Mouse (Mus musculus) gastrocnemius, adult 2 months (tissue): Measurements from ENCODE around the gene Gsdma3. TPM values are rescaled to one million over a fixed set of nuclear protein-coding genes. Genes with fewer than 3 reads are reported as not detected.
"Not testable (repeated sequence)": the region's sequence is repeated elsewhere in the genome, so short reads cannot be mapped to it uniquely, and the experiment has no call there.

Experiments
- DNase-seq: peaks from one replicate; pipeline ENCODE4 v3.0.0; 2022
- H3K27ac ChIP-seq: fragments of 200-600 bp; 2 replicates; pipeline ENCODE4 v1.8.1; 2022; ENCODE audit warnings: mild to moderate bottlenecking
- H3K4me3 ChIP-seq: fragments of 200-600 bp; 2 replicates; pipeline ENCODE4 v1.8.1; 2022; ENCODE audit warnings: mild to moderate bottlenecking, moderate library complexity
- CTCF ChIP-seq: fragments of 200-600 bp; IDR thresholded peaks from 2 replicates; pipeline ENCODE4 v1.8.1; 2022; ENCODE audit warnings: antibody characterized with exemption, mild to moderate bottlenecking, moderate library complexity
- intact Hi-C: fragments of 180-260 bp; cut with DNase I; formaldehyde crosslinking; loops from one replicate; pipeline ENCODE4 v1.15.1; 2025
- total RNA-seq, 2 experiments: library from RNA; stranded (reverse); gene quantifications; 2 replicates each; pipeline ENCODE4 v1.2.3; 2021

The Gsdma3 gene
- total RNA-seq, 2 experiments from 2014 or later: 17.7 to 28.8 TPM

DNA sequence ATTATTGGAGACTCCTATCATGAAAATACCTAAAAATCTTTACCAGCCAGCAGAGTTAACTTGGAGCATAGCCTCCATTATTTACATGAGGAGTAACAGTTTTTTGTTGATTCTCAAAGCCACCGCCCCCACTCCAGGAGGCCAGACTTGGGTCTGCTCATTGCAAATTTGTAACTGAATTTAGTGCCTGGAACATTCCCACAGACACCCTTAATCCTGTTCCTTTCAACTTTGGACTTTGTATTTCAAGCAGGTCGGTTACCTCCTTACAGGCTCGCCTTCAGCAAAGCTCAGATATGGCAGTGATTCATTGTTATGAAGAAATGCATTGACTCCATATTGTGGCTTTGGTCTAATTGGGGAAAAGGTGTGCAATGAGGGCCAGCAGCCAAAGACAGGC lies 18.6 kb downstream of the Gsdma3 start:
- Histone ChIP-seq H3K4me3 (no peak overlapping the region), H3K27ac (no peak overlapping the region)
- TF ChIP-seq CTCF: no peak
- no peak for DNase-seq
- intact Hi-C loops: no loop called here

GRCm38 (mm10) chr11:98645946-98646345 lies 19.8 kb downstream of the Gsdma3 start:
- no peak for DNase-seq
- Histone ChIP-seq H3K27ac (no peak overlapping the region), H3K4me3 (no peak overlapping the region)
- intact Hi-C loops: no loop called here
- no peak for TF ChIP-seq CTCF

DNA sequence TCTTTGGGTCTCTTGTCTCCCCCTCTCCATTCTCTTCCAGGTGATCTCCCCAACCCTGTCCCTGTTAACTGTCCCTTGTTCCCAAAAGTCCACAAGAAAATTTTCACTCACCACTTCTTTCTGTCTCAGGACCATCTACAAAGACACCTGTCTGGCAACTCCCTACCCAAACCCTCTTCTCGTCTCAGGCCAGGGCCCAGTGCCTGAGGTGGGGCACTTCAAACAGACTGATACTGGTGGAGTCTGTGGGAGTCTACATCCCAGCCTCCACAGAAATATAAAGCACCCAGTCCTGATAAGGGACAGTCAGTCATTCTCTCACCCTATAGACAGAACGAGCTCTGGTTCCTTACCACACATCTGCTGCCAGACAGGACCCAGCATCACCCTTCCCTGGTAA lies 20.3 kb downstream of the Gsdma3 start, which contains the start of gene Gsdma2:
Gene Gsdma2 (plus strand): TSS at position 301 of the 400 bp plus-strand sequence.
- intact Hi-C loops: no loop called here
- H3K4me3 ChIP-seq: no peak within 1 kb of the TSS
- no peak for TF ChIP-seq CTCF
- H3K27ac ChIP-seq: no peak within 1 kb of the TSS
- DNase-seq: no peak

DNA sequence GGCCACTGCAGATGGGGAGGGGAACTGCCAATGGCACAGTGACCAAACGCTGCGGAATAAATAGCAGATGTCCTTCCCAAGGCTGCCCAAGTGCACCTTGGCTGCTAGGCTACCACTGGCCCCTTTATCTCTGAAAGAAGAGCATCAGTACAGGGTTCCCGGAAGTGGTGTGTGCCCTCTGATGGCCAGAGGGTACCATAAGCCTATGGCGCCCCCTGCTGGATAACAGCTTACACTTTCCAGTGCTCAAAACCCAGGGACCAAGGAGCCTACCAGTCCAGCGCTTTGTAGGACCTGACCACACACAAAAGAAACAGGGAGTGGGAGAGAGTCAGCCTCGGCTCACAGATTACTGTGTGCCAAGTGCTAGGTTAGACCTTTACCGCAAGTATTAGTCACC lies 28.9 kb downstream of the Gsdma3 start:
- H3K4me3 ChIP-seq, H3K27ac ChIP-seq, intact Hi-C loops: not testable (repeated sequence)
- peak; percentile 59 for DNase-seq
- TF ChIP-seq CTCF: peak; percentile 51

DNA sequence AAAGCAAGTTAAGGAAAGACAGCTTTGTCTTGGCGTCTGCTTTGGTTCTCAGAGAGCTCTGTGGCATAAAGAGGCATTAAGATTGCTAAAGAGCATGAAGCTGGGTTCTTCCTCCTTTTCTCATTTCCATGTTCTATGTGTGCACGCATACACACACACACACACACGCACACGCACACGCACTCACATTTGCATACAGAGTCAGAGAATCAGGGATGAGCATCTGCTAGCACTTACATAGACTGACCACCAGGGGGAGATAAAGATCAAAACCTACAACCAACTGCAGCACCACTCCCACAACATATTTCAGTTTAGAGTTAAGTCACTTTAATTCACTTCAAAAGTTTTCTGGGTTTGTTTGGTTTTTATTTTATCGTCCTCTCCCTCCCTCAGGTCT lies 34.4 kb downstream of the Gsdma3 start:
- TF ChIP-seq CTCF: peak; percentile 80
- DNase-seq: no peak
- Histone ChIP-seq H3K4me3 (no peak overlapping the region), H3K27ac (no peak overlapping the region)
- intact Hi-C loops: no loop called here

GRCm38 (mm10) chr11:98664091-98664490 lies 37.9 kb downstream of the Gsdma3 start, which contains the start of gene Gsdma:
Gsdma (plus strand) TSS chr11:98664351.
- Histone ChIP-seq H3K4me3 (no peak within 1 kb of the TSS), H3K27ac (no peak within 1 kb of the TSS)
- DNase-seq: no peak
- intact Hi-C loops: no loop called here
- no peak for TF ChIP-seq CTCF

DNA sequence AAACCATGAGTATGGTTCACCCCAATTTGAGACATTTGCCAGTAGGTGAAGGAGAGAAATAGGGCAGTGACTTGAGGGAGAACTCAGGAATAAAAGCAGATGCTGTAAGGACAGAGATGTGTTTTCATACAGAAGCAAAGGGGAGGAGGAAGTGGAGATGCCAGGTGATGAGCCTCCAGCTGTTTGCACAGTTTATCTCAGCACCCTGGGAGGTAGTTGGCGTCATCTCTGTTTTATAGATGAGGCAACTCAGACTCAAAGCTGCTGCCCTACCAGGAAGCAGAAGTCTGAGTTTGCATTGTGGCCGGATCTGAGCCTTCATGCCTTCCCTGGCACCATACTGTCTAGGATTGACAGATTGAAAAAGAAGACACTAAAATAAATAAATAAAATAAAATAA lies 42.8 kb downstream of the Gsdma3 start:
- no peak overlapping the region for H3K4me3 ChIP-seq
- no peak for TF ChIP-seq CTCF
- intact Hi-C loops: no loop called here
- no peak for DNase-seq
- no peak overlapping the region for H3K27ac ChIP-seq

DNA sequence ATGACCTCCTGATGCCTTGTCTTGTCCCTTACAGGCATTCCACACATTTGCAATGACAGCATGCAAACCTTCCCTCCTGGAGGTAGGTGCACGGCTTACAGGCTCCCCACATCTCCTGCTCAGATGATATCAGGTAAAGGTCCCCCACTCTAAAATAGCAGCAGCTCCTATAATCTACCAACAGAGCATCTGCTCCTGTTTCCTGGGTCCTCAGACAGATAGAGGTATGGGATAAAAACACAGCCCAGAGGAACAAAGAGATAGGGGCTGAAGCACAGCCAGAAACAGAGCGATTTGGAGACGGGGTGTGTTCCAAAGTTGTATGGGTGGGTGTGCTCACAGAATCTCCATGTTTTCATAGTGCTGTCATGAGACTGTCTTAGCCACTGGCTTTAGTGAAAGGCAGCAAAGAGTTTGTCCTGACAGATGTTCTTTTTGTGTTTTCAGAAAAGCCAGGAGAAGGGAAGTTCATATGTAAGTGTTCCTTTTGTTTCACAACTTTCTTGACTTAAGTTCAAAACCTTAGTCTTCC lies 45.2 kb downstream of the Gsdma3 start:
- no peak overlapping the region for H3K4me3 ChIP-seq

GRCm38 (mm10) chr11:98671857-98672256 lies 45.7 kb downstream of the Gsdma3 start:
- peak; percentile 48 for DNase-seq
- TF ChIP-seq CTCF: no peak
- no peak overlapping the region for H3K4me3 ChIP-seq
- intact Hi-C loops: no loop called here
- peak overlapping the region; percentile 35; the same call in 1 of the 2 replicates for H3K27ac ChIP-seq

More for the DNA sequence above, 45.2 kb downstream of the Gsdma3 start:
- TF ChIP-seq CTCF: no peak
- DNase-seq: no peak
- intact Hi-C loops: no loop called here
- H3K27ac ChIP-seq: no peak overlapping the region

DNA sequence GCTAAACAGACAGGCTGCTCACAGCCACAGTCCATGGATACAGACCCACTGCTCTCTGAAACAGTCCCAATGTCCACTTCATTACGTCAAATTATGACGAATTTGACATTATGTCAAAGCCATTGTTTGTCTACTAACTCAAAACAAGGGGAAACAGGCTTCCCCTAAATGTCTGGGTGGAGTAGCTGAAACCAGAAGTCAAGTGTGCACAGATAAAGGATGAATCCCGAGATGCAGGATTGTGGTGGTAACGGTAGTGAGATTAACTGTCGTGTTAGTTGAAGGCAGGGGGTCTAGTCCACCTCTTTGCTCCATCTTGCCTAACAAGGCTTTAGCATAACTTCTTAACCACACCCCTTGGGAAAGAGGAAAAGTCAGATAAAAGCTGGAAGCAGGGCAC lies 46.3 kb downstream of the Gsdma3 start:
- Histone ChIP-seq H3K27ac (peak overlapping the region; percentile 35; the same call in 1 of the 2 replicates), H3K4me3 (no peak overlapping the region)
- DNase-seq: no peak
- TF ChIP-seq CTCF: no peak
- intact Hi-C loops: no loop called here

GRCm38 (mm10) chr11:98673136-98673535 lies 47.0 kb downstream of the Gsdma3 start:
- intact Hi-C loops, H3K4me3 ChIP-seq, H3K27ac ChIP-seq: not testable (repeated sequence)
- TF ChIP-seq CTCF: peak; percentile 56
- peak; percentile 70 for DNase-seq

GRCm38 (mm10) chr11:98675829-98676363 lies 49.7 kb downstream of the Gsdma3 start:
- TF ChIP-seq CTCF: no peak

GRCm38 (mm10) chr11:98680023-98680422 lies 53.9 kb downstream of the Gsdma3 start:
- H3K4me3 ChIP-seq: no peak overlapping the region
- intact Hi-C loops: no loop called here
- no peak for DNase-seq
- no peak overlapping the region for H3K27ac ChIP-seq
- peak; percentile 7; the same call in 1 of the 2 replicates for TF ChIP-seq CTCF

More at GRCm38 (mm10) chr11:98675829-98676363, 49.7 kb downstream of the Gsdma3 start:
- intact Hi-C loops: no loop called here
- DNase-seq: no peak
- Histone ChIP-seq H3K27ac (no peak overlapping the region), H3K4me3 (no peak overlapping the region)

- intact Hi-C loops: not testable (repeated sequence)
These were observed 54.4 kb downstream of the Gsdma3 start for GRCm38 (mm10) chr11:98680595-98680994.

More at GRCm38 (mm10) chr11:98680595-98680994, 54.4 kb downstream of the Gsdma3 start:
- not testable (repeated sequence) for H3K4me3 ChIP-seq, DNase-seq, H3K27ac ChIP-seq
